Comparison of ENCODE assay signal across 11 mouse cellular contexts in genomic region chr11:90054401-90054800, GRCm38 (mm10). TPM values are rescaled to one million over a fixed set of nuclear protein-coding genes. Genes with fewer than 3 reads are reported as not detected.
DNase-seq lines count a peak whose midpoint lies in the region.
"Had no signal": no experiment of that assay in that cellular context is flagged by ENCODE, and none has a peak within 500 bp of the region (broad histone marks: within the 10 kb centered on the region; RNA-seq: fewer than 3 reads in every experiment).

No protein-coding gene starts in this region.

- DNase-seq in adrenal gland, adult 2 months: peak; percentile 20
- no peak for DNase-seq in adrenal gland, adult 18-20 months (ENCODE audit: low spot score in 2 of 2)
- peak; percentile 25 for DNase-seq in kidney, adult 9 months
- DNase-seq in kidney, adult 11 months: no peak
- DNase-seq in kidney, postnatal 14 days: peak; percentile 73
- peak; percentile 75 for DNase-seq in lung, postnatal 25 days (ENCODE audit: low spot score)
- no peak for DNase-seq in cerebellum, postnatal 25 days
- DNase-seq in frontal cortex, postnatal 10 days (ENCODE audit: low spot score in 2 of 2): no peak
- DNase-seq: layer of hippocampus, adult 9-11 months; thymus, postnatal 4 days had no signal

RNA-seq across cellular contexts. Expression of gene Tmem100, which starts 24.3 kb away (rescaled TPM):
- 1 to 10 TPM; 4.1 to 4.4 TPM for total RNA-seq in adrenal gland, adult 2 months (2021)
- 1.1 and 1.5 TPM in 2 replicates for polyA plus RNA-seq in adrenal gland, adult 2 months (2012; rRNA removed)
- total RNA-seq in adrenal gland, adult 18-20 months (2021): 1 to 10 TPM; 3.9 to 5.9 TPM
- polyA plus RNA-seq: liver, adult 2 months had no signal

RNA-seq across cellular contexts. Expression of gene Pctp, which starts 51.7 kb away (rescaled TPM):
- 1 to 10 TPM; 7.6 to 9.7 TPM for total RNA-seq in adrenal gland, adult 2 months (2021)
- 1.2 and 1.3 TPM in 2 replicates for polyA plus RNA-seq in adrenal gland, adult 2 months (2012; rRNA removed)
- 1 to 10 TPM; 6.7 to 7.1 TPM for total RNA-seq in adrenal gland, adult 18-20 months (2021)

Comparison
In these comparisons a context has a peak if more than half of its experiments do, and no peak if none do; other contexts are left out.
1. DNase-seq: peak in adrenal gland, adult 2 months (single experiment), kidney, adult 9 months (single experiment), kidney, postnatal 14 days (single experiment) and lung, postnatal 25 days (single experiment); none in adrenal gland, adult 18-20 months (0 of 2), kidney, adult 11 months (single experiment), cerebellum, postnatal 25 days (0 of 2) and frontal cortex, postnatal 10 days (0 of 2).